Mouse (Mus musculus) ES-Bruce4 (cell line): ENCODE data around the gene Foxp1.

Source experiments
- CTCF ChIP-seq: IDR thresholded peaks from one replicate; pipeline ENCODE4 v1.8.1; 2011; ENCODE audit warnings: low read depth, low read length
- EP300 ChIP-seq: IDR thresholded peaks from 2 replicates; pipeline ENCODE4 v1.6.1; 2011; ENCODE audit warnings: low read depth, low read length; ENCODE audit not compliant: insufficient read depth
- POLR2A ChIP-seq: IDR thresholded peaks from one replicate; pipeline ENCODE4 v1.8.1; 2011; ENCODE audit warnings: low read length; ENCODE audit not compliant: insufficient read depth

DNA sequence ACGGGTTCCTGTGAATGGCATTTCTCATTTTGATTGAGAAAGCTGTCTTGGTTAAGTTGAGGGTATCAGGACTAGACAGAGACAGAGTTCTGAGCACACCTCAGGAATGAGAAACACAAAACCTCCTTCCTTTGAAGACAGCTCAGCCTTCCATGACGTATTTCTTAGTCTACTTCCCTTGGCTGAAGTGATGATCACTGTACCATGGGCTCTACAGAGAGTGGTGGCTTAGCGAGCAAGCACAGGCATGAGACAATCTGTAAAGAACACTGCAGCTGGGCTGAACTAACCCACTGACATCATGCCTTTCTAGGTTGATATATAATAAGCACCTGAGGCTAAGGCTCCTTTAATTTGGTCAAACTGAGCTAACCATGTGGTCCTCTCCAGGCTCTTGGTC, 172.0 kb downstream of the Foxp1 start:
- TF ChIP-seq POLR2A (no peak), EP300 (no peak), CTCF (no peak)
